9 mouse cellular contexts compared by ENCODE assay signal in the genomic region with DNA sequence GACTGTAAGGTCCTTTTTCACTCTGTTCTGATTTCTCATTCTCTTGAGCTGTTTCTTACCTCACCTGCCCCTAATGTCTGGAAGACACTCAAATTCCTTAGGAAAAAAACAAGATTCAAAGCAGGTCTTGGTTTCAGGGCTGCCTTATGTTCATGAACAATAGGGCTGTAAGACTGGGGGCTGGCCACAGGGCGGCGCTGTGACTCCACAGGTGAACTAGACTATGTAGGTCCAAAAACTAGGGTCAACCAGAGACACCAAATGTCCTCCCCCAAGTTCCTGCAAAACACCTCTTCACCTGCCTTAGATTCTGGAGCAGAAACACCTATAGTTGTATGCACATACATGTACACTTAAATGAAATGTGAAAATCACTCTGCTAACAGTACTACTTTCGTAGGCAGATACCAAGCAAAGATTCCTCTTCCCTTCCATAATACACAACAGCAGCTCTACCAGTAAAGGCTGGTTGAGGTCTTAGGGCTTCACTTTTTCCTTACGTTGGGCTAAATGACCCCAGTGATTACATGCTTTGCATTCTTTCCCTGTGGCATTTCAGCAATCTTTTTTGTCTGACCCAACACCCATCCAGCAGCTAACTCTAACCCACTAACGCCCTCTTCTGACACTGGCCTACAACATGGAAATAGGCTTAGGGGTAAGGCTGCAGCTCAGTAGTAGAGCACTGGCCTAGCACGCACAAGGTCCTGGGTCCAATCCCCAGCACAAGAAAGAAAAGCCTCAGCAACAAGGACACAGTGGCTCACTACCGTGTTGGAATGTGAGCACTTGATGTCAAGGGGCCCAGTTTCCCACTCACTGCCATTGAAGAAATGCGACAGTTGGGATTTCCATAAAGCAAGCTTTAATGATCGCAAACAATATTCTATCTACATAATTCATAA. TPM values are rescaled to one million over a fixed set of nuclear protein-coding genes. Genes with fewer than 3 reads are reported as not detected.
DNase-seq lines count a peak whose midpoint lies in the region; ATAC-seq lines count a peak whose summit lies in the region.
"Had no signal": no experiment of that assay in that cellular context is flagged by ENCODE, and none has a peak within 500 bp of the region (broad histone marks: within the 10 kb centered on the region; RNA-seq: fewer than 3 reads in every experiment).

No protein-coding gene starts in this region.

- 63% methylated on average over 9 of the region's 9 CpGs for WGBS in liver, embryonic 11.5 days
- 64% methylated on average over 9 of the region's 9 CpGs for WGBS in neural tube, embryonic 12.5 days
- 54% methylated on average over 9 of the region's 9 CpGs for WGBS in stomach, embryonic 16.5 days

- no peaks in the 10 kb centered on the region for H3K9me3 ChIP-seq in liver, embryonic 11.5 days (ENCODE audit: control insufficient read depth, low read length)
- H3K9me3 ChIP-seq in neural tube, embryonic 12.5 days: no peaks in the 10 kb centered on the region
- no peaks in the 10 kb centered on the region for H3K9me3 ChIP-seq in stomach, embryonic 16.5 days (replicated peaks; ENCODE audit: control insufficient read depth, low read length)

- peak; percentile 71 for DNase-seq in 3T3-L1 (ENCODE audit: low read depth, low spot score)
- peak; percentile 87 to 91 for DNase-seq in adrenal gland, adult 18-20 months (ENCODE audit: low spot score in 2 of 2)
- peak; percentile 79 for DNase-seq in embryo, embryonic 11 days
- DNase-seq in heart, adult 8-10 months (ENCODE audit: low spot score): peak; percentile 74
- peak; percentile 50 to 67 for DNase-seq in kidney, adult 8-10 months
- peak; percentile 72 for DNase-seq in liver, embryonic 11.5 days (ENCODE audit: low spot score)

- H3K27me3 ChIP-seq in liver, embryonic 11.5 days (replicated peaks; ENCODE audit: control insufficient read depth, insufficient read depth, low read length): no peaks in the 10 kb centered on the region
- no peaks in the 10 kb centered on the region for H3K27me3 ChIP-seq in neural tube, embryonic 12.5 days (replicated peaks)
- H3K27me3 ChIP-seq in stomach, embryonic 16.5 days (ENCODE audit: control insufficient read depth, insufficient read depth, low read length): no peaks in the 10 kb centered on the region

- peaks cover 20% of the 10 kb centered on the region for H3K4me1 ChIP-seq in liver, embryonic 11.5 days (replicated peaks; ENCODE audit: control insufficient read depth, insufficient read depth, low read length)
- H3K4me1 ChIP-seq in neural tube, embryonic 12.5 days: no peaks in the 10 kb centered on the region
- no peaks in the 10 kb centered on the region; the same call in 1 of the 2 replicates for H3K4me1 ChIP-seq in stomach, embryonic 16.5 days (ENCODE audit: control insufficient read depth, insufficient read depth, low read length)

- H3K4me2 ChIP-seq in liver, embryonic 11.5 days: no peak overlapping the region
- no peak overlapping the region for H3K4me2 ChIP-seq in neural tube, embryonic 12.5 days (replicated peaks)
- H3K4me2 ChIP-seq in stomach, embryonic 16.5 days (ENCODE audit: low read depth, low read length): no peak overlapping the region

- peak; percentile 56 for ATAC-seq in liver, embryonic 11.5 days (replicated peaks; ENCODE audit: low FRiP score)
- peak; percentile 78 for ATAC-seq in neural tube, embryonic 12.5 days (ENCODE audit: low FRiP score, low read depth)
- peak; percentile 51; the same call in 1 of the 2 replicates for ATAC-seq in stomach, embryonic 16.5 days (ENCODE audit: insufficient read depth, low FRiP score)

- H3K27ac ChIP-seq in liver, embryonic 11.5 days (ENCODE audit: low read depth, low read length): no peak overlapping the region
- H3K27ac ChIP-seq in neural tube, embryonic 12.5 days: no peak overlapping the region
- H3K27ac ChIP-seq in stomach, embryonic 16.5 days (ENCODE audit: low read length): no peak overlapping the region

- H3K4me3 ChIP-seq in liver, embryonic 11.5 days (ENCODE audit: low read depth, low read length): no peak overlapping the region
- no peak overlapping the region for H3K4me3 ChIP-seq in neural tube, embryonic 12.5 days
- H3K4me3 ChIP-seq in stomach, embryonic 16.5 days (replicated peaks; ENCODE audit: low read length): no peak overlapping the region
- H3K4me3 ChIP-seq: myocyte had no signal

- no peak overlapping the region for H3K9ac ChIP-seq in liver, embryonic 11.5 days (ENCODE audit: low read depth, low read length)
- H3K9ac ChIP-seq in neural tube, embryonic 12.5 days: no peak overlapping the region
- H3K9ac ChIP-seq in stomach, embryonic 16.5 days (ENCODE audit: low read length): no peak overlapping the region

- no peaks in the 10 kb centered on the region for H3K36me3 ChIP-seq in liver, embryonic 11.5 days (ENCODE audit: control insufficient read depth, insufficient read depth, low read length)
- H3K36me3 ChIP-seq in neural tube, embryonic 12.5 days: no peaks in the 10 kb centered on the region
- H3K36me3 ChIP-seq in stomach, embryonic 16.5 days (ENCODE audit: control insufficient read depth, insufficient read depth, low read length): 0 out of 2 replicates have a peak, but pooled peaks cover 6% of the 10 kb centered on the region

RNA-seq across cellular contexts. Expression of a gene that starts 10.4 kb away (rescaled TPM):
- total RNA-seq in adrenal gland, adult 18-20 months (2021): 1 to 10 TPM in 1 of 2 experiments, under 1 TPM in 1; 0.56 to 1.3 TPM
- under 1 TPM in 2 of 4 experiments, not detected in 2; 0.17 to 0.44 TPM for total RNA-seq in heart, adult 8-10 months (2022)
- polyA plus RNA-seq in liver, embryonic 11.5 days (2014; fragmentation: Nextera tagmentation; extraction: Ambion mirVana): 0.07 and 0.14 TPM in 2 replicates
- polyA plus RNA-seq in neural tube, embryonic 12.5 days (2016; fragmentation: Nextera tagmentation; extraction: Ambion mirVana): 1.2 and 1.4 TPM in 2 replicates
- polyA plus RNA-seq in stomach, embryonic 16.5 days (2015; fragmentation: Nextera tagmentation; extraction: Ambion mirVana): 0.89 and 0.98 TPM in 2 replicates

RNA-seq across cellular contexts. Expression of a gene that starts 10.9 kb away (rescaled TPM):
- 100 to 1,000 TPM; 256 to 257 TPM for total RNA-seq in adrenal gland, adult 18-20 months (2021)
- 1,000 to 10,000 TPM; 1,477 to 1,608 (median 1,523) TPM for total RNA-seq in heart, adult 8-10 months (2022)
- polyA plus RNA-seq in liver, embryonic 11.5 days (2014; fragmentation: Nextera tagmentation; extraction: Ambion mirVana): 19.2 and 21.5 TPM in 2 replicates
- polyA plus RNA-seq in neural tube, embryonic 12.5 days (2016; fragmentation: Nextera tagmentation; extraction: Ambion mirVana): 31.2 and 37.5 TPM in 2 replicates
- 125 and 143 TPM in 2 replicates for polyA plus RNA-seq in stomach, embryonic 16.5 days (2015; fragmentation: Nextera tagmentation; extraction: Ambion mirVana)

RNA-seq across cellular contexts. Expression of a gene that starts 15.2 kb away (rescaled TPM):
- total RNA-seq in adrenal gland, adult 18-20 months (2021): not detected
- total RNA-seq in heart, adult 8-10 months (2022): not detected
- polyA plus RNA-seq in liver, embryonic 11.5 days (2014; fragmentation: Nextera tagmentation; extraction: Ambion mirVana): not detected in 2 replicates
- polyA plus RNA-seq in neural tube, embryonic 12.5 days (2016; fragmentation: Nextera tagmentation; extraction: Ambion mirVana): not detected in 2 replicates
- not detected in 2 replicates for polyA plus RNA-seq in stomach, embryonic 16.5 days (2015; fragmentation: Nextera tagmentation; extraction: Ambion mirVana)
- polyA plus RNA-seq: myocyte had no signal

RNA-seq across cellular contexts. Expression of a gene that starts 18.4 kb away (rescaled TPM):
- total RNA-seq in adrenal gland, adult 18-20 months (2021): 10 to 100 TPM; 30.5 to 36.3 TPM
- 10 to 100 TPM; 17.9 to 26.4 (median 22.7) TPM for total RNA-seq in heart, adult 8-10 months (2022)
- polyA plus RNA-seq in liver, embryonic 11.5 days (2014; fragmentation: Nextera tagmentation; extraction: Ambion mirVana): 32.5 and 42.6 TPM in 2 replicates
- 58.6 and 64.4 TPM in 2 replicates for polyA plus RNA-seq in neural tube, embryonic 12.5 days (2016; fragmentation: Nextera tagmentation; extraction: Ambion mirVana)
- 49.7 and 57.7 TPM in 2 replicates for polyA plus RNA-seq in stomach, embryonic 16.5 days (2015; fragmentation: Nextera tagmentation; extraction: Ambion mirVana)

RNA-seq across cellular contexts. Expression of a gene that starts 19.5 kb away (rescaled TPM):
- total RNA-seq in adrenal gland, adult 18-20 months (2021): not detected
- total RNA-seq in heart, adult 8-10 months (2022): not detected
- polyA plus RNA-seq in liver, embryonic 11.5 days (2014; fragmentation: Nextera tagmentation; extraction: Ambion mirVana): not detected in 2 replicates
- not detected in 2 replicates for polyA plus RNA-seq in neural tube, embryonic 12.5 days (2016; fragmentation: Nextera tagmentation; extraction: Ambion mirVana)
- polyA plus RNA-seq in stomach, embryonic 16.5 days (2015; fragmentation: Nextera tagmentation; extraction: Ambion mirVana): not detected in 2 replicates
- polyA plus RNA-seq: myocyte had no signal
